Mouse (Mus musculus): ENCODE results near the gene Hnf4a. TPM values are rescaled to one million over a fixed set of nuclear protein-coding genes. Genes with fewer than 3 reads are reported as not detected.
"Not testable (repeated sequence)": the region's sequence is repeated elsewhere in the genome, so short reads cannot be mapped to it uniquely, and the experiment has no call there.

The Hnf4a gene
- total and polyA plus RNA-seq, 2 experiments from 2014 or later, result 0.05 TPM; not detected in 1

DNA sequence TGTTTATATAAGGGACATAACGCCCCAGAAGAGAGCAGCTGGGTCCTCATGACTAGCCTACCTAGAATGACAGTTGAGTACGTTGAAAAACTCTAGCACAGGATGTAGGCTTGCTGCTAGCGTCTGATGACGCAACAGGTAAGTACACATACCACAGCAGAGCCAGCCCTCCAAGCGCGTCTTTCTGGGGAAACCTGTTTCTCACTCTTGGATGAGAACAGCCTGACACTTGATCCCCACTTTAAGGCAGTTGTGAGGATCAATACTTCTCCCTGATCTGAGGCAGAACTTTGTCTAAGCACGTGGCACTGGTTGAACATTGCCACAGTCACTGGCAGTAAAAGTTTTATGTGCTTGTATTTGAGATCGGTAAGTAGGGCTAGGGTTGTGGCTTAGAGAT is 113.8 kb downstream of the Hnf4a start:
- WGBS, result 95% methylated on average over 8 of the region's 8 CpGs
- ATAC-seq (no peak), DNase-seq (ENCODE audit: low spot score) (no peak)
- Histone ChIP-seq H3K4me1 (ENCODE audit: insufficient read depth, low read length) (no peaks in the 10 kb centered on the region), H3K9ac (replicated peaks; ENCODE audit: low read length) (no peak overlapping the region), H3K9me3 (ENCODE audit: low read length) (no peaks in the 10 kb centered on the region), H3K27me3 (ENCODE audit: insufficient read depth, low read length) (no peaks in the 10 kb centered on the region), H3K36me3 (ENCODE audit: insufficient read depth, low read length) (peaks cover 55% of the 10 kb centered on the region), H3K4me2 (ENCODE audit: low read depth, low read length) (no peak overlapping the region), H3K27ac (no peak overlapping the region), H3K4me3 (ENCODE audit: low read length) (no peak overlapping the region)
- TF ChIP-seq CTCF (IDR thresholded peaks at IDR 0.05; ENCODE audit: low read depth), result no peak

DNA sequence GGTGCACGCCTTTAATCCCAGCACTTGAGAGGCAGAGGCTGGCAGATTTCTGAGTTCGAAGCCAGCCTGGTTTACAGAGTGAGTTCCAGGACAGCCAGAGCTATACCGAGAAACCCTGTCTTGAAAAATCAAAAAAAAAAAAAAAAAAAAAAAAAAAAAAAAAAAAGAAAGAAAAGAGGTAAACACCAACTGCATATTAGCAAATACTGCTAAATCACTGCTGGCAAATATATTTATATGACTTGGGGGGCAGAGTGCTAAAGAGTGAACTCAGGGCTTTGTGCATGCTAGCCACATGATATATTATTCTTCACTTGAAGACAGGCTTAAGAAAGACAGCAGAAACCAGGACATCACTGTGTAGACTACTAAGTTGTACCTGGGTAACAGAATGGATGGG is 114.8 kb downstream of the Hnf4a start:
- 91% methylated on average over 3 of the region's 3 CpGs for WGBS
- not testable (repeated sequence) for H3K4me1 ChIP-seq (ENCODE audit: insufficient read depth, low read length); H3K4me2 ChIP-seq (ENCODE audit: low read depth, low read length); H3K9me3 ChIP-seq (ENCODE audit: low read length); H3K9ac ChIP-seq (replicated peaks; ENCODE audit: low read length); DNase-seq (ENCODE audit: low spot score); H3K27ac ChIP-seq; H3K4me3 ChIP-seq (ENCODE audit: low read length); ATAC-seq; H3K27me3 ChIP-seq (ENCODE audit: insufficient read depth, low read length)
- peaks cover 55% of the 10 kb centered on the region for H3K36me3 ChIP-seq (ENCODE audit: insufficient read depth, low read length)

Other genes with a start within 250 kb of the Hnf4a start
- 1.2 and 1.4 TPM in 2 replicates for gene Jph2, start 108.8 kb upstream of the Hnf4a start, total RNA-seq (2014; rRNA removed)
- 0.83 and 0.88 TPM in 2 replicates for gene Jph2, start 108.8 kb upstream of the Hnf4a start, polyA plus RNA-seq (2015; fragmentation: Nextera tagmentation; extraction: Ambion mirVana)
- 22.9 and 29.5 TPM in 2 replicates for gene Oser1, start 82.1 kb upstream of the Hnf4a start, total RNA-seq (2014; rRNA removed)
- gene Oser1, start 82.1 kb upstream of the Hnf4a start, polyA plus RNA-seq (2015; fragmentation: Nextera tagmentation; extraction: Ambion mirVana), result 59.6 and 60.5 TPM in 2 replicates
- gene Gdap1l1, start 68.3 kb upstream of the Hnf4a start, total RNA-seq (2014; rRNA removed), result 132 and 149 TPM in 2 replicates
- gene Gdap1l1, start 68.3 kb upstream of the Hnf4a start, polyA plus RNA-seq (2015; fragmentation: Nextera tagmentation; extraction: Ambion mirVana), result 120 and 123 TPM in 2 replicates
- 26.5 and 33.2 TPM in 2 replicates for gene Fitm2, start 34.2 kb upstream of the Hnf4a start, total RNA-seq (2014; rRNA removed)
- gene Fitm2, start 34.2 kb upstream of the Hnf4a start, polyA plus RNA-seq (2015; fragmentation: Nextera tagmentation; extraction: Ambion mirVana), result 14.9 and 15.1 TPM in 2 replicates
- 0.73 and 2.1 TPM in 2 replicates for gene R3hdml, start 14.5 kb upstream of the Hnf4a start, total RNA-seq (2014; rRNA removed)
- gene R3hdml, start 14.5 kb upstream of the Hnf4a start, polyA plus RNA-seq (2015; fragmentation: Nextera tagmentation; extraction: Ambion mirVana), result 1.0 TPM in 2 replicates
- 54.6 and 59.7 TPM in 2 replicates for gene Ttpal, start 95.5 kb downstream of the Hnf4a start, total RNA-seq (2014; rRNA removed)
- gene Ttpal, start 95.5 kb downstream of the Hnf4a start, polyA plus RNA-seq (2015; fragmentation: Nextera tagmentation; extraction: Ambion mirVana), result 27.9 and 28.0 TPM in 2 replicates
- gene Serinc3, start 138.3 kb downstream of the Hnf4a start, total RNA-seq (2014; rRNA removed), result 82.6 and 97.4 TPM in 2 replicates
- 35.9 and 36.5 TPM in 2 replicates for gene Serinc3, start 138.3 kb downstream of the Hnf4a start, polyA plus RNA-seq (2015; fragmentation: Nextera tagmentation; extraction: Ambion mirVana)
- gene Pkig, start 151.6 kb downstream of the Hnf4a start, total RNA-seq (2014; rRNA removed), result 70.8 and 95.2 TPM in 2 replicates
- 136 and 141 TPM in 2 replicates for gene Pkig, start 151.6 kb downstream of the Hnf4a start, polyA plus RNA-seq (2015; fragmentation: Nextera tagmentation; extraction: Ambion mirVana)
- gene Ada, start 243.4 kb downstream of the Hnf4a start, total RNA-seq (2014; rRNA removed), result 2.2 and 3.4 TPM in 2 replicates
- gene Ada, start 243.4 kb downstream of the Hnf4a start, polyA plus RNA-seq (2015; fragmentation: Nextera tagmentation; extraction: Ambion mirVana), result 3.2 and 3.4 TPM in 2 replicates